Mouse (Mus musculus) ovary, postnatal 36 days (tissue): ENCODE data around the gene Ebf1.

Experiments used
- DNase-seq: peaks from one replicate; pipeline ENCODE4 v3.0.0; 2022; ENCODE audit warnings: low spot score, mixed read lengths

Ebf1 gene

GRCm38 (mm10) chr11:44841127-44842056, 224.3 kb downstream of the Ebf1 start:
- no peak for DNase-seq

DNA sequence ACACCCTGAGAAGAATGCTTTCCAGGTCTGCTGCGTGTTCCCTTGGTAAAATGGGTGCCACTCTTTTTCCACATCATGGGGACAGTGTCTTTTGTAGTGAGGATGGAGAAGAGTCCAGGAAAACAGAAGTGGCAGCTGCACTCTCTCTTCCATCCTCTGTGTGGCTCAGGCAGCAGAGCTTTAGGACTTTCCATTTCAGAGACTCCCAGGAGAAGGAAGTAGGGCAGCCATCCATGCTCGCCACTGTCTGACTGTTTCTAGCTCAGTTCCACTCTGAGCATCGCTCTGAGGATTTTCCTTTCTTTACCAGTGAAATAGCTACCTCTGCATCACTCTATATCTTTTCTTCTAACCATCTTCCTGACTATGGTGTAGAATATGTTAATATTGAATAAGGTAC, 234.8 kb downstream of the Ebf1 start:
- DNase-seq: no peak

GRCm38 (mm10) chr11:44852921-44853320, 235.8 kb downstream of the Ebf1 start:
- no peak for DNase-seq

- DNase-seq: no peak
These were observed 237.4 kb downstream of the Ebf1 start for GRCm38 (mm10) chr11:44854496-44854895.

GRCm38 (mm10) chr11:44861108-44861507, 244.0 kb downstream of the Ebf1 start:
- no peak for DNase-seq

- no peak for DNase-seq
These were observed 246.8 kb downstream of the Ebf1 start for GRCm38 (mm10) chr11:44863910-44864309.

- DNase-seq: no peak
These were observed 249.5 kb downstream of the Ebf1 start for GRCm38 (mm10) chr11:44866476-44867149.

- no peak for DNase-seq
These were observed 250.3 kb downstream of the Ebf1 start for GRCm38 (mm10) chr11:44867433-44867832.

- DNase-seq: no peak
These were observed 256.8 kb downstream of the Ebf1 start for GRCm38 (mm10) chr11:44873876-44874275.

- no peak for DNase-seq
These were observed 258.1 kb downstream of the Ebf1 start for GRCm38 (mm10) chr11:44875171-44875570.

DNA sequence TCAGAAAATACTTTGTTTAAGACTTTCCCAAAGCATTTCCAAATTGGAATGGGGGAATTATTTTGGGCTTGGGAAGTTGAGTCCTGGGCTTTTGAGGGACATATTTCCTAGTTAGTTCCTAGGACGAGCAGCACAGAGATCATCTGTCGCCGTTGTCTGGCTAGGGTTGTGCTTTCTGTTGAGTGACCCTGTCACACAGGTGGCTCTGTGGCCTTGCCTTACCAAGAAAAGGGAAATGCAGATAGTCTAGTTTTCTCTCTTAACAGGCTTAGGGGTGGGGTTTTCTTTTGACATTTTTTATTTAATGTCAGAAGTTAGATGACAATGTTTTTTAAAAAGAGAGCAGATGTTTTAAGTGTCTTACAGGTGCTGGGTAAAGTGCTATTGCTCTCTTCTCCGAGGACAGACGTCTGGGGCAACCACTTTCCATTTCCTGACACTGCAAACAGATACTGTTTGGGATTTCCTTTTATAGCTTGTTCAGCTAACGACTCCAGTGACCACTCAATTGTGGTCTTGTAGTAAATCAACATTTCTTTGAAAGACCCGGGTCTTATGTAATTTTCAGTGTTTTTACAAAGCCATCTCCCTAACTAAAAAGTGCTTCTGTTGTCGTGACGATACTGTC, 264.1 kb downstream of the Ebf1 start:
- no peak for DNase-seq

- DNase-seq: no peak
These were observed 265.4 kb downstream of the Ebf1 start for GRCm38 (mm10) chr11:44882476-44882970.

GRCm38 (mm10) chr11:44884337-44884736, 267.2 kb downstream of the Ebf1 start:
- DNase-seq: no peak

DNA sequence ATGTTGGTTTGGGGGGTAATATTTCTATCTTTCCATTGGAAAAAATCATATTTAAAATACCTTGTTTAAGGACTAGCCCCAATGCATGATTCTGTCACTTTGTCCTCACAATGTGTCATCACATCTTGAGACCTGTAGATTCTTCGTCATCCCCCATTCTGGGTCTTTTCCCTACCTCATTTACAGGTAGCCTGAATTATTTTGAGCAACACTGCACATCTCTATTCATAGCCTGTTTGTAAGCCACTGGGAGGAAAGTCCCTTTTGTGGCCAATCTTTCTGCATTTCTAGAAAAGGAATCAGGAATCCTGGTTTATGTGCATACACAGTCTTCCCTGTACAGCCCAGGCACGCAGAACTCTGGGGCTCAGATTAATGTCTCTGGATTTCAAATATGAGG, 269.8 kb downstream of the Ebf1 start:
- DNase-seq: no peak

DNA sequence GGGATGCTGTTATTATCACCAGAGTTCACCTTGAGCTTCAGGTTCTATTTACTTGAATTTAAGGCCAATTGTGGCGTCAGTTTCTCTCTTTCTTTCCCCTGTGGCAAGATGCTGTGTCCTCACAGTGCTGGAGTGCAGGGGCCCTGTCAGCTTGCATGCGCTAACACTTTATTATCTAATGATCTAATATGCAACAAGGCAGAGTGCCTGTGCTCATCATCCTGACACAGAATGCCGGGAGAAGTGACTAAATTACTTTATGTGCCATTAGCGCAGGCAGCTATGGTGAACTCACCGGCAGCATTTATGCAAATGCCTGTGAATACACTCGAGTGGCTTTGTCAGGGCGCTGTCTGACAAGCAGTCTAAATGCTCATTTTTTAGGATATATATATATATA, 270.6 kb downstream of the Ebf1 start:
- DNase-seq: no peak

- DNase-seq: no peak
These were observed 271.3 kb downstream of the Ebf1 start for GRCm38 (mm10) chr11:44888390-44888789.

DNA sequence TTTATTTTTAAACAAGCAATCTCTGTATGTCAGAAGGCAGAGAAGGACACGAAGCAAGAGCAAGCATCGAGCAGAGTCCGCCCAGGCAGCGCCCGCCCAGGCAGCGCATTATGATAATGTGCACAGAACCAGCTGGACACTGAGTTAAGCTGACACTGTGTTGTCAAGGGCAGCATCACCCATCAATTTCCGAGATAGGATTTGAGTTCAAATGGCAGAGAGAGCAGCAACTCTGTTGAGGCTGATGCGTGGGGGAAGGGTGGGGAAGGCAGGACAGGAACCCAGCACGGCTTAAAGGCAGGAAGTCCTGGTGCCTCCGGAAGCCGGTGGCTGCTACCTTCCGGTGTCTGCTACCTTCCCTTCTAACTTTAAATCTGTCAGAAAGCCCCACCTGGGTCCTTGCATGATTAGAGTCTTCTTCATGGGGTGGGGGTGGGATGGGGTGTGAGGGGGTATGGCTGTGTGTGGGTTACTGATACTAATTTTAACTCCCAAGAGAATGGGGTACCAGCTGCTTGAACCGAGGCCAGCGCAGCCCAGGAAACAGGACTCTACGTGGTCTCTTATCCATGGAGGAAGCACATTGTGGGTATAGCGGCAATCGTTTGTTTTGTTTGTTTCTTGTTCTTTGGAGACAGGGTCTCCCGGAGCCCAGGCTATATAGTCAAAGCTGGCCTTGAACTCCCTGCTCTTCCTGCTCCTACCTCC, 275.9 kb downstream of the Ebf1 start:
- no peak for DNase-seq

DNA sequence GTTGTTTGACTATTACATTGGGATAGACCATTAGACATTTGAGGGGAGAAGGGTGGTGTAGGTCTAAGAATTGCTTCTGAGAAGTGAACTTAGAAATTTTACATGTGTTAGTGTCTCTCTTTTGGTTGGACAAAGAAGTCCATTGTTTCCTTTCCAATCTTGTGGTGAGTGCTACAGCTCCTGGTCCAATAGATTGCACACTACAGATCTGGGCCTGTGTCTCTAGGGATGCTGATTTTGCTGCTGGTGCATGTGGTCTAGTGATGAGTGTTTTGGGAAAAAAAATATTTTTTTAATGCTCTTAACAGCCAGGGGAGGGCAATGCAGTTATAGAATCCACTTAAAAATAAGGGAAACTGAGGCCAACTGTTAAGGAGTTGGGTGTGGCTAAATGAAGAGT, 276.9 kb downstream of the Ebf1 start:
- no peak for DNase-seq

DNA sequence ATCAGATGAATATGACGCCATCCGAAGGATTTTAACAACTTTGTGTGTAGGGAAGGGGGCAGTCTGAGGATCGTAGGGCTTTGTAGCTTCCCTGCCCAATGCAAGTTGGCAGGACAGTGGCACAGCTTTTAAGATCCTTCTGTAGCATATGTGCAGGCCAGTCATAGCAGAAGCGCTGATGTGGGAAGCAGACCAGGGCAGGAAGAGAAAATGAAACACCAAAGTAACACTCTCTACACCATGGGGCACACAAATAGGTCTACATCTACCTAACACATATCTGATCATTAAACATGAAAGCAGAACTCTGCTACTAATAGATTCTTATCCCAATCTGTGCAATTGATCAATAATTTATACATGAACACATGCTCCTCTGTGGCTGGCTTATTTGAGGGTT, 277.7 kb downstream of the Ebf1 start:
- DNase-seq: no peak

GRCm38 (mm10) chr11:44895893-44896292, 278.8 kb downstream of the Ebf1 start:
- DNase-seq: no peak

- DNase-seq: no peak
These were observed 280.1 kb downstream of the Ebf1 start for GRCm38 (mm10) chr11:44897140-44897665.

DNA sequence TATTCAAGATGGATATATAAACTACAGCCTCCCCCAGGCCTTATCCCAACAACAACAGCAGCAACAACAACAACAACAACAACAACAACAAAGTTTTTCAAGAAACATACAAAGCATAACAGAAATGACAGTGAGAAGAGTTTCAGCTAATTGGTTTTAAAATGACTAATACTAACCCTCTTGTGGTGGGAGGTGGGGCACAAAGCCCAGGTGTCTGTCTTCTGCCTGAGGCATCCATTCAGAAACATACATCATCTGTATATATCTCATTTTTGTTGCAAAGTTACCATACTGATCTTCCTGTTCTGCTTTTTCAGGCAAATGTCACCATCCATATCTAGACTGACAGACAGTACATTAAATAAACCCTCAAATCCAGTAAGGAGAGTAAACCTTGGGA, 282.4 kb downstream of the Ebf1 start:
- DNase-seq: no peak
